Mouse (Mus musculus) hindbrain, postnatal 0 days (tissue): ENCODE measurements at regions not wholly inside any gene's neighbourhood (a gene's known extent, or its start where the extent isn't known, plus 50 kb on each side); places are given as distances from the start of the nearest gene placed in this dataset.

Source experiments
- ATAC-seq: fragments of 200-750 bp; cut with Nextera tagmentation; 2 replicates; pipeline ENCODE4 v1.8.0; 2017; ENCODE audit warnings: mild to moderate bottlenecking, moderate TSS enrichment, moderate library complexity
- DNase-seq: peaks from one replicate; pipeline ENCODE4 v3.0.0-alpha.2; 2015; ENCODE audit warnings: low spot score
- H3K27ac ChIP-seq: fragments of 300-500 bp; sonication (generic); 2 replicates; pipeline ENCODE4 v1.5.1; 2014; ENCODE audit warnings: mild to moderate bottlenecking
- H3K27me3 ChIP-seq: fragments of 300-500 bp; sonication (generic); 2 replicates; pipeline ENCODE4 v1.6.1; 2014; ENCODE audit warnings: low read length, mixed read lengths; ENCODE audit not compliant: insufficient read depth
- H3K36me3 ChIP-seq: fragments of 300-500 bp; sonication (generic); 2 replicates; pipeline ENCODE4 v1.6.1; 2014; ENCODE audit warnings: low read length, mixed read lengths; ENCODE audit not compliant: insufficient read depth
- H3K4me1 ChIP-seq: fragments of 300-500 bp; sonication (generic); 2 replicates; pipeline ENCODE4 v1.6.1; 2014; ENCODE audit warnings: antibody characterized with exemption, low read length, mixed read lengths; ENCODE audit not compliant: insufficient read depth
- H3K4me2 ChIP-seq: fragments of 300-500 bp; sonication (generic); 2 replicates; pipeline ENCODE4 v1.6.1; 2014; ENCODE audit warnings: low read depth, mild to moderate bottlenecking, low read length, moderate library complexity, mixed read lengths
- H3K4me3 ChIP-seq: fragments of 300-500 bp; sonication (generic); 2 replicates; pipeline ENCODE4 v1.5.1; 2014; ENCODE audit warnings: low read length
- H3K9ac ChIP-seq: fragments of 300-500 bp; sonication (generic); replicated peaks from 2 replicates; pipeline ENCODE4 v1.6.1; 2014; ENCODE audit warnings: mild to moderate bottlenecking, low read length, moderate library complexity, mixed read lengths
- H3K9me3 ChIP-seq: fragments of 300-500 bp; sonication (generic); 2 replicates; pipeline ENCODE4 v1.6.1; 2016; ENCODE audit warnings: low read length, mixed read lengths
- CTCF ChIP-seq: IDR thresholded peaks from 2 replicates; pipeline ENCODE4 v1.5.1; 2016; ENCODE audit warnings: antibody characterized with exemption, control low read depth, low read depth
- WGBS: fragments of 180-500 bp; shearing (Covaris S2); extraction: QIAGEN DNeasy Blood & Tissue Kit; methylation state at CpG from one replicate; pipeline ENCODE4 v1.1.7; 2014; 5-methylcytosine and 5-hydroxymethylcytosine counted together

GRCm38 (mm10) chr3:120477934-120478333 is 693.6 kb downstream of the Rwdd3 start:
- Histone ChIP-seq H3K4me1 (no peaks in the 10 kb centered on the region), H3K4me2 (no peak overlapping the region), H3K27ac (no peak overlapping the region), H3K4me3 (no peak overlapping the region), H3K9me3 (no peaks in the 10 kb centered on the region), H3K9ac (no peak overlapping the region), H3K27me3 (no peaks in the 10 kb centered on the region), H3K36me3 (no peaks in the 10 kb centered on the region)
- DNase-seq, result no peak
- no peak for ATAC-seq
- TF ChIP-seq CTCF, result no peak
- 58% methylated on average over 1 of the region's 1 CpGs for WGBS

DNA sequence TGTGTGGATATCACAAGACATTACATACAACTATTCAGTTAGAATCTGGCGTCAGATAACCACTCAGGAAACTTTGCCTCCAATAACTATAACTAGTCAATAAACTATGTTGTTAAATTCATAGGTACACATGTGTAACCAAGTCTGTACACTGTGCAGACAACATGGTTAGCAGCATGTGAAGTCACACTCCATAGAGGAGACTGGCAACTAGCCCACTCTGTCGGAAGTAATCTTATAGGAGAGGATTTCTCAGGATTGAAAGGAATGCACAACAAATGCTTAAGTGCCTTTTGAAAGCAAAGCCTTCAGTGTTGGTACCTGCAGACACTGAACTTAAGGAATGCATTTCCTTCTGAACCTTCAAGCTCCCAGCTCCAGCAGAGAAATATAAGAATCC is 693.0 kb upstream of the Ptbp2 start:
- H3K4me2 ChIP-seq, result no peak overlapping the region
- TF ChIP-seq CTCF, result no peak
- no peaks in the 10 kb centered on the region for H3K9me3 ChIP-seq
- H3K27ac ChIP-seq, result no peak overlapping the region
- no peaks in the 10 kb centered on the region for H3K27me3 ChIP-seq
- no peak for ATAC-seq
- DNase-seq, result no peak
- H3K36me3 ChIP-seq, result no peaks in the 10 kb centered on the region
- H3K9ac ChIP-seq, result no peak overlapping the region
- WGBS, result 60% methylated on average over 2 of the region's 2 CpGs
- H3K4me1 ChIP-seq, result no peaks in the 10 kb centered on the region
- no peak overlapping the region for H3K4me3 ChIP-seq

GRCm38 (mm10) chr3:120473645-120474038 is 689.4 kb upstream of the Ptbp2 start:
- Histone ChIP-seq H3K9me3 (no peaks in the 10 kb centered on the region), H3K4me2 (no peak overlapping the region), H3K27me3 (no peaks in the 10 kb centered on the region), H3K9ac (no peak overlapping the region), H3K4me3 (no peak overlapping the region), H3K27ac (no peak overlapping the region), H3K36me3 (no peaks in the 10 kb centered on the region), H3K4me1 (no peaks in the 10 kb centered on the region)
- 52% methylated on average over 2 of the region's 2 CpGs for WGBS
- TF ChIP-seq CTCF, result peak; percentile 62
- ATAC-seq, result peak; percentile 90
- DNase-seq, result peak; percentile 88

- 0 out of 2 replicates have a peak, but pooled peaks have one; percentile 62 for ATAC-seq
- H3K4me1 ChIP-seq, result no peaks in the 10 kb centered on the region
- H3K27ac ChIP-seq, result no peak overlapping the region
- WGBS, result 32% methylated on average over 13 of the region's 13 CpGs
- TF ChIP-seq CTCF, result no peak
- H3K27me3 ChIP-seq, result no peaks in the 10 kb centered on the region
- H3K36me3 ChIP-seq, result no peaks in the 10 kb centered on the region
- peak overlapping the region; percentile 29; the same call in 1 of the 2 replicates for H3K4me2 ChIP-seq
- no peak overlapping the region for H3K4me3 ChIP-seq
- H3K9me3 ChIP-seq, result no peaks in the 10 kb centered on the region
- no peak overlapping the region for H3K9ac ChIP-seq
- DNase-seq, result peak; percentile 6
Observed at GRCm38 (mm10) chr3:120472687-120473644, 688.7 kb upstream of the Ptbp2 start.

DNA sequence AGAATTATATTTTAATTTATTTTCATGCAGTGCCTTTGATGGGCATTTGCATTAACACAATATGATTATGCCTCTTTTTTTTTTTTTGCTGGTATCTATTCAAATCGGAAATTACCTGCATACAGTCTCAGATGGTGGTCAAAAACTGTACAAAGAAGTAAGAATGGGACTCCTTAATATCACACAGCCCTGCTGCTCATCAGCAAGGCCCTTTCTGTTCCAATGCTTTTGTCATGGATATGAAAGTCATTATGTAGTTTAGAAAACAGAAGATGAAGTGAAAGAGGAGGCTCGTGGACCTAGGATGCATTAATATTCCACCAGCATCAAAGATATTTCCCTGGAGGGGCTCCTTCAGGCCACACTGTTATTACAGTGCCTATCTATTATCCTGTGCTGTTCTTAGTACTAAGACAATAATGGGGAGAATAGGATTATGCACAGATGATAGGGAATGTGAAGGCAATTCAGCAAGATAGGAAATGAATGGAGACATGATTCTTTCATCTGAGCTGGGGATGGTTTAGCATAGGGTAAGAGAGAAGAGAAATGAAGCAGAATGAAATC is 687.7 kb upstream of the Ptbp2 start:
- no peak for TF ChIP-seq CTCF
- no peak overlapping the region for H3K9ac ChIP-seq
- 30% methylated on average over 2 of the region's 2 CpGs for WGBS
- no peaks in the 10 kb centered on the region for H3K9me3 ChIP-seq
- H3K4me1 ChIP-seq, result no peaks in the 10 kb centered on the region
- ATAC-seq (no peak), DNase-seq (no peak)
- no peaks in the 10 kb centered on the region for H3K36me3 ChIP-seq
- no peaks in the 10 kb centered on the region for H3K27me3 ChIP-seq
- no peak overlapping the region for H3K4me3 ChIP-seq
- H3K4me2 ChIP-seq, result no peak overlapping the region
- H3K27ac ChIP-seq, result no peak overlapping the region

DNA sequence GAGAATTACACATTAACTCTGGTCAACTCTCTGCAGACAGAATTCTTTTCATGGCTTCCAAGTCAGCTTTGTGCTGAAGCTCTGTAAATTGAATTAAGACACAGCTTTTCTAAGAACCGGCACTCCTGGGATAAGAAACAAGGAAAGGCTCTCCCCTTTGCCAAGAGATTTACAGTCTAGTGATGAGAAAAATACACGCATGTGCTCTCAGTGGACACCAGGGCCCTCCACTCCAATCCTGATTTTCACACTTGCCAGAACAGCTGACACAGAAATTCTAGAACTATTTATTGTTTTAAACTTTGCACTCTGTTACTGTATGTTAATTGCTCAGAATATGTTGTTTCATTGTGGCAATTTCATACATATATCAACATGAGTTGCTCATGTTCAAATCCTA is 684.6 kb upstream of the Ptbp2 start:
- TF ChIP-seq CTCF, result no peak
- Histone ChIP-seq H3K27ac (no peak overlapping the region), H3K36me3 (no peaks in the 10 kb centered on the region), H3K4me3 (no peak overlapping the region), H3K27me3 (no peaks in the 10 kb centered on the region), H3K4me1 (no peaks in the 10 kb centered on the region), H3K9me3 (no peaks in the 10 kb centered on the region), H3K9ac (no peak overlapping the region), H3K4me2 (no peak overlapping the region)
- ATAC-seq, result no peak
- WGBS, result 59% methylated on average over 2 of the region's 2 CpGs
- DNase-seq, result no peak

DNA sequence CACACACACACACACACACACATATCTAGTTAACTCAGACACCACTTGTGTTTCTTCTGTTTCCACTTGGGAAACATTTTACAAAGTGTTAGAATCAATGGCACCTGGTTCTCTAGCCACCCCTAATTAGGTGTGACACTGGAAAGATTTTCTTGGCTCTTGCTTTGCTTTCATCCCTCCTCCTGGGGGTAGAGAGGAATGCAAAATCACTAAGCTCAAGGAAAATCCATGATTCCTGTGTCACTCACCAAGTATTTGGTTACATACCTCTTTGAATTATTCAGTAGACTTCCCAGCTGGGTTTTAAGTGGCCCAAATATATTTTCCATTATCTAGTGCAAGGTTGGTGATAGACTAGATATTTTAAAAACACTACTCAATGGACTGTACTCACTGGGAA is 676.5 kb upstream of the Ptbp2 start:
- Histone ChIP-seq H3K27ac (no peak overlapping the region), H3K9me3 (no peaks in the 10 kb centered on the region), H3K36me3 (no peaks in the 10 kb centered on the region), H3K9ac (no peak overlapping the region), H3K4me3 (no peak overlapping the region), H3K4me1 (no peaks in the 10 kb centered on the region), H3K27me3 (no peaks in the 10 kb centered on the region), H3K4me2 (no peak overlapping the region)
- no peak for DNase-seq
- no peak for ATAC-seq
- no peak for TF ChIP-seq CTCF
